In genomic region chr19:28289457-28289856, GRCm38 (mm10) we compare ENCODE assay signal across 13 mouse cellular contexts.
DNase-seq lines count a peak whose midpoint lies in the region; TF ChIP-seq lines count a peak whose summit lies in the region.
"Had no signal": no experiment of that assay in that cellular context is flagged by ENCODE, and none has a peak within 500 bp of the region (broad histone marks: within the 10 kb centered on the region; RNA-seq: fewer than 3 reads in every experiment).

No protein-coding gene starts in this region.

- no peak for TF ChIP-seq CTCF in brain, embryonic 14.5 days (IDR thresholded peaks at IDR 0.05; ENCODE audit: borderline replicate concordance, extremely low read depth, insufficient read depth, insufficient read length)

- peak; percentile 8 for DNase-seq in adrenal gland, postnatal 10 days
- DNase-seq in adrenal gland, adult 8-10 months: no peak
- DNase-seq in layer of hippocampus, adult 11-12 months (ENCODE audit: low spot score): peak; percentile 9
- DNase-seq in layer of hippocampus, adult 9-10 months (ENCODE audit: low spot score): no peak
- peak; percentile 44 for DNase-seq in 3134 (ENCODE audit: extremely low read depth, insufficient read length, low spot score)
- DNase-seq in brain, embryonic 14.5 days (ENCODE audit: low read depth): peak; percentile 70
- DNase-seq in natural killer cell, adult 2 months (ENCODE audit: low spot score in 2 of 2): no peak
- no peak for DNase-seq in kidney, adult 18-20 months
- DNase-seq: cerebellum, adult 11 months; gastrocnemius, adult 2 months; kidney, adult 9 months; kidney, postnatal 36 days; lung, postnatal 14 days had no signal

- TF ChIP-seq POLR2A in brain, embryonic 14.5 days (IDR thresholded peaks at IDR 0.05; ENCODE audit: borderline replicate concordance, extremely low read depth, insufficient read depth, insufficient read length, poor library complexity, severe bottlenecking): no peak

Comparison
In these comparisons a context has a peak if more than half of its experiments do, and no peak if none do; other contexts are left out.
1. DNase-seq: peak in adrenal gland, postnatal 10 days (single experiment), layer of hippocampus, adult 11-12 months (single experiment), 3134 (single experiment) and brain, embryonic 14.5 days (single experiment); none in adrenal gland, adult 8-10 months (single experiment), layer of hippocampus, adult 9-10 months (single experiment), natural killer cell, adult 2 months (0 of 2) and kidney, adult 18-20 months (single experiment).